Mouse (Mus musculus) heart, embryonic 11.5 days (tissue): ENCODE measurements at regions not wholly inside any gene's neighbourhood (a gene's known extent, or its start where the extent isn't known, plus 50 kb on each side); places are given as distances from the start of the nearest gene placed in this dataset.

Experiments used
- ATAC-seq: fragments of 200-750 bp; cut with Nextera tagmentation; replicated peaks from 2 replicates; pipeline ENCODE4 v1.8.0; 2017; ENCODE audit warnings: moderate library complexity; ENCODE audit not compliant: insufficient number of reproducible peaks, low FRiP score, low TSS enrichment
- H3K27ac ChIP-seq: fragments of 300-500 bp; sonication (generic); 2 replicates; pipeline ENCODE4 v1.5.1; 2014; ENCODE audit warnings: mild to moderate bottlenecking, low read depth, low read length
- H3K27me3 ChIP-seq: fragments of 300-500 bp; sonication (generic); 2 replicates; pipeline ENCODE4 v1.6.1; 2014; ENCODE audit warnings: mild to moderate bottlenecking, low read length, mixed read lengths; ENCODE audit not compliant: control insufficient read depth, insufficient read depth
- H3K36me3 ChIP-seq: fragments of 300-500 bp; sonication (generic); 2 replicates; pipeline ENCODE4 v1.6.1; 2014; ENCODE audit warnings: mild to moderate bottlenecking, low read length, moderate library complexity, mixed read lengths; ENCODE audit not compliant: control insufficient read depth, insufficient read depth
- H3K4me1 ChIP-seq: fragments of 300-500 bp; sonication (generic); 2 replicates; pipeline ENCODE4 v1.6.1; 2014; ENCODE audit warnings: low read length; ENCODE audit not compliant: control insufficient read depth, insufficient read depth
- H3K4me2 ChIP-seq: fragments of 300-500 bp; sonication (generic); 2 replicates; pipeline ENCODE4 v1.6.1; 2014; ENCODE audit warnings: mild to moderate bottlenecking, moderate library complexity
- H3K4me3 ChIP-seq: fragments of 300-500 bp; sonication (generic); 2 replicates; pipeline ENCODE4 v1.5.1; 2014; ENCODE audit warnings: low read depth, low read length
- H3K9ac ChIP-seq: fragments of 300-500 bp; sonication (generic); 2 replicates; pipeline ENCODE4 v1.6.1; 2014; ENCODE audit warnings: mild to moderate bottlenecking, low read depth, low read length, moderate library complexity
- H3K9me3 ChIP-seq: fragments of 300-500 bp; sonication (generic); replicated peaks from 2 replicates; pipeline ENCODE4 v1.6.1; 2016; ENCODE audit warnings: low read length; ENCODE audit not compliant: control insufficient read depth
- WGBS: fragments of 180-500 bp; shearing (Covaris S2); extraction: QIAGEN DNeasy Blood & Tissue Kit; methylation state at CpG from one replicate; pipeline ENCODE4 v1.1.7; 2014; ENCODE audit not compliant: insufficient replicate concordance; 5-methylcytosine and 5-hydroxymethylcytosine counted together

- H3K27ac ChIP-seq, result no peak overlapping the region
- no peaks in the 10 kb centered on the region for H3K4me1 ChIP-seq
- no peak for ATAC-seq
- H3K9me3 ChIP-seq, result no peaks in the 10 kb centered on the region
- WGBS, result 58% methylated on average over 5 of the region's 5 CpGs
- H3K4me3 ChIP-seq, result no peak overlapping the region
- no peaks in the 10 kb centered on the region for H3K36me3 ChIP-seq
- H3K9ac ChIP-seq, result no peak overlapping the region
- no peak overlapping the region for H3K4me2 ChIP-seq
- H3K27me3 ChIP-seq, result no peaks in the 10 kb centered on the region
Observed at GRCm38 (mm10) chr3:9884691-9885354, 203.1 kb upstream of the Gm9833 start.

GRCm38 (mm10) chr3:9885565-9885964 is 202.3 kb upstream of the Gm9833 start:
- no peaks in the 10 kb centered on the region for H3K9me3 ChIP-seq
- no peaks in the 10 kb centered on the region for H3K36me3 ChIP-seq
- WGBS, result 62% methylated on average over 8 of the region's 8 CpGs
- no peaks in the 10 kb centered on the region for H3K4me1 ChIP-seq
- H3K27ac ChIP-seq, result no peak overlapping the region
- ATAC-seq, result no peak
- no peak overlapping the region for H3K4me3 ChIP-seq
- no peak overlapping the region for H3K4me2 ChIP-seq
- H3K27me3 ChIP-seq, result no peaks in the 10 kb centered on the region
- no peak overlapping the region for H3K9ac ChIP-seq

GRCm38 (mm10) chr3:9886077-9886476 is 201.8 kb upstream of the Gm9833 start:
- H3K4me1 ChIP-seq, result no peaks in the 10 kb centered on the region
- no peak overlapping the region for H3K4me2 ChIP-seq
- no peaks in the 10 kb centered on the region for H3K9me3 ChIP-seq
- H3K9ac ChIP-seq, result no peak overlapping the region
- 77% methylated on average over 4 of the region's 4 CpGs for WGBS
- no peaks in the 10 kb centered on the region for H3K36me3 ChIP-seq
- no peak overlapping the region for H3K4me3 ChIP-seq
- no peak for ATAC-seq
- H3K27me3 ChIP-seq, result no peaks in the 10 kb centered on the region
- no peak overlapping the region for H3K27ac ChIP-seq

GRCm38 (mm10) chr3:9886765-9887626 is 200.9 kb upstream of the Gm9833 start:
- Histone ChIP-seq H3K27me3 (no peaks in the 10 kb centered on the region), H3K9me3 (no peaks in the 10 kb centered on the region), H3K4me2 (no peak overlapping the region), H3K36me3 (no peaks in the 10 kb centered on the region), H3K4me3 (no peak overlapping the region), H3K4me1 (no peaks in the 10 kb centered on the region), H3K9ac (no peak overlapping the region), H3K27ac (no peak overlapping the region)
- 69% methylated on average over 10 of the region's 10 CpGs for WGBS
- ATAC-seq, result no peak

GRCm38 (mm10) chr3:9887627-9887994 is 200.3 kb upstream of the Gm9833 start:
- Histone ChIP-seq H3K4me1 (no peaks in the 10 kb centered on the region), H3K9ac (no peak overlapping the region), H3K36me3 (no peaks in the 10 kb centered on the region), H3K27me3 (no peaks in the 10 kb centered on the region), H3K27ac (no peak overlapping the region), H3K4me2 (no peak overlapping the region), H3K9me3 (no peaks in the 10 kb centered on the region), H3K4me3 (no peak overlapping the region)
- WGBS, result 85% methylated on average over 2 of the region's 2 CpGs
- no peak for ATAC-seq

GRCm38 (mm10) chr3:9888051-9888450 is 199.9 kb upstream of the Gm9833 start:
- H3K9ac ChIP-seq, result no peak overlapping the region
- no peak overlapping the region for H3K27ac ChIP-seq
- H3K9me3 ChIP-seq, result no peaks in the 10 kb centered on the region
- WGBS, result 73% methylated on average over 5 of the region's 5 CpGs
- no peak overlapping the region for H3K4me2 ChIP-seq
- H3K27me3 ChIP-seq, result no peaks in the 10 kb centered on the region
- H3K4me1 ChIP-seq, result no peaks in the 10 kb centered on the region
- ATAC-seq, result no peak
- no peaks in the 10 kb centered on the region for H3K36me3 ChIP-seq
- no peak overlapping the region for H3K4me3 ChIP-seq

GRCm38 (mm10) chr3:9892884-9893494 is 194.9 kb upstream of the Gm9833 start:
- H3K27me3 ChIP-seq, result no peaks in the 10 kb centered on the region
- no peaks in the 10 kb centered on the region for H3K9me3 ChIP-seq
- H3K27ac ChIP-seq, result no peak overlapping the region
- WGBS, result 79% methylated on average over 4 of the region's 4 CpGs
- ATAC-seq, result no peak
- H3K9ac ChIP-seq, result no peak overlapping the region
- H3K4me2 ChIP-seq, result no peak overlapping the region
- H3K36me3 ChIP-seq, result no peaks in the 10 kb centered on the region
- H3K4me3 ChIP-seq, result no peak overlapping the region
- no peaks in the 10 kb centered on the region for H3K4me1 ChIP-seq

GRCm38 (mm10) chr3:9895396-9896135 is 192.3 kb upstream of the Gm9833 start:
- no peak for ATAC-seq
- 88% methylated on average over 11 of the region's 11 CpGs for WGBS
- Histone ChIP-seq H3K27me3 (no peaks in the 10 kb centered on the region), H3K4me3 (no peak overlapping the region), H3K36me3 (no peaks in the 10 kb centered on the region), H3K4me1 (no peaks in the 10 kb centered on the region), H3K27ac (no peak overlapping the region), H3K4me2 (no peak overlapping the region), H3K9ac (no peak overlapping the region), H3K9me3 (no peaks in the 10 kb centered on the region)
